Mouse (Mus musculus) right cerebral cortex, adult 2 months (tissue): Measurements from ENCODE around the gene Pip5k1c.
A peak's percentile ranks its signal among the peaks of the same experiment; 100 is the strongest.

Experiments used
- DNase-seq, 2 experiments: peaks; one replicate each; pipeline ENCODE4 v3.0.0; 2021 to 2022; ENCODE audit warnings: low spot score in 2 of 2

Gene Pip5k1c

DNA sequence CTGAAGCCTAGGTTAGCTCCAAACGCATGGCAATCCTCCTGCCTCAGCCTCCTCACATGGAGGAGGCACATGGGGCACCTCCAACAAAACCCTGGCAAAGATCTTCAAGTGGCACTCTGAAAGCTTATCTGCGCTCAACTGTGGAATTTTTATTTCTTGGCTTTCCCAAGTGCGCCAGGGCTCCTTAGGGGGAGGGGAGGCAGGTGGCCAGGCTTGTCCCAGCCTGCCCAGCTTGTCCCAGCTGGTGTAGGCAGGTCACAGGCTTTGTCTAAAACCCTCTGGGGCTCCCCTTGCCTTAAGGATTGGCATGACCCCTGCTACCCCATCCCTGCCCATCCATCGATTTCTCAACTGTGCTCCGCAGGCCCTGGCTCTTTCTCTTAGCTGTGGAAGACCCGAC, 8.6 kb upstream of the Pip5k1c start:
- no peak for DNase-seq

DNA sequence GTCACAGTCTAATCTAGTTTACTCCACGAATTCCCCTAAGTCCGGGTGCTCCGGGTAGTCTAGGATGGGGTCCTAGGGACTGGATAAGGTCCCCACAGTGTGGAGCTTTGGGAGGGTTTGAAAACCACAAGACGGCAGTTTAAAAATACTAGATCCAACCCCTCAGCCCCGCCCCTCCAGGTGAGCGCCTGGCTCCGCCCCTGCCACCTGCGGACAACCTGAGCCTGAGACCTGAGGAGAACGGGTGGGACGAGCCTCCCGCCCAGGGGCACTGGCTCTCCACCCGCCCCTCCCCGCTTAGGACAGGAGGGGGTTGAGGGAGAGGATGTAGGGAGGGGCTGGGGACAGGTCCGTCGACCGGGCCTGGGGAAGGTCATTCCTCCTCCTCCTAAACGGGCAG, 8.0 kb upstream of the Pip5k1c start:
- DNase-seq, result no peak

DNA sequence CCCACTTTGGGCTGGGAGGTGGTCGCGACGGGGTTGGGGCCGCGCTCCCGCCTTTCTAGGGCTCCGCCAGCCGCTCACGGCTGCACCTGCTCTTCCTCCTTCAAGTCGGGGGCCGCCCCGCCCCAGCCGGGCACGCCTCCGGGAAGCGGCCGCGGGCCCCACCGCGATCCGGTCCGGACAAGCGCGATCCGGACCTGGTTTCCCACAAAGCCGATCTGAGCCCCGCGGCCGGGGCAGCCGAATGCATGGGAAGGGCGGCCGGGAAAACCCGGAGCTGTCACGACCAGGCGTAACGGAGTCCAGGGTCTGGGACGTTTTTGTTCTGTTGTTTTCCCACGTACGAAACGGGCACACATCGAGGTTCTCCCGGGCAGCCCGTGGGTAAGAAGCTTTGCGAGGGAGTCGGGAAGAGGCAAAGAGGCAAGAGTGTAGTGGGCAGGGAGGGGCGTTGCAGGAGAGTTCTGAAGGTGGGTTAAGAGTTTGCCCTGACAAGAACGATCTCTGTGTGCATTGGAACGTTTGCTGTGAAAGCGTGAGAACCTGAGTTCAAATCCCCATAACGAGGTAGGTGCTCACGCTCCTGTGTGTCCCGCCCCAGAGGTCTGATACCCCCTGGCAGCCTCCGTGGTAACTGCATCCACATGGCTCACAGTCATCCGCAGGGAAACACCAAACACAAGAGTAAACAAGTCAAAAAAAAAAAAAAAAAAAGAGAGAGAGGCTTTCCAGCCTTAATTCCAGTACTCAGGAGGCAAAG, 6.9 kb upstream of the Pip5k1c start:
- peak; percentile 78 to 82 for DNase-seq

DNA sequence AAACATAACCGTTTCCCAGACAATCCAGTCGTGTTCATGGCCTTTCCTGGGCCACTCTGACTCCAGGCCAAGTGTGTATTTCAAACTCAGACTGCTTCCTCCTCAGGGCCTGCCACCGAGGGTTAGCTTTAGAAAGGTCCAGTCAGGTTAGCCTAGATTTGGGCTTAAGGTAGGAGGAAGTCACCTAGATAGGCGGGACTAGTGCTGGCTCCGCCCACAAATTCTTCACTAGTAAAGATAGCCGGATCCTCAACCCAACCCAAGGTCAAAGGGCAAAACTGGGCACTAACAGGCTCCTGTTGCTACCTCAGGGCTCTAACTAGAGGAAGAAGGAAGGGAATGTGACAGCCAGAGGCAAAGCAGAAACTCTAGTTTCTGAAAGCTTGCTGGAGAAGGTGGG, 6.2 kb upstream of the Pip5k1c start:
- DNase-seq, result no peak

DNA sequence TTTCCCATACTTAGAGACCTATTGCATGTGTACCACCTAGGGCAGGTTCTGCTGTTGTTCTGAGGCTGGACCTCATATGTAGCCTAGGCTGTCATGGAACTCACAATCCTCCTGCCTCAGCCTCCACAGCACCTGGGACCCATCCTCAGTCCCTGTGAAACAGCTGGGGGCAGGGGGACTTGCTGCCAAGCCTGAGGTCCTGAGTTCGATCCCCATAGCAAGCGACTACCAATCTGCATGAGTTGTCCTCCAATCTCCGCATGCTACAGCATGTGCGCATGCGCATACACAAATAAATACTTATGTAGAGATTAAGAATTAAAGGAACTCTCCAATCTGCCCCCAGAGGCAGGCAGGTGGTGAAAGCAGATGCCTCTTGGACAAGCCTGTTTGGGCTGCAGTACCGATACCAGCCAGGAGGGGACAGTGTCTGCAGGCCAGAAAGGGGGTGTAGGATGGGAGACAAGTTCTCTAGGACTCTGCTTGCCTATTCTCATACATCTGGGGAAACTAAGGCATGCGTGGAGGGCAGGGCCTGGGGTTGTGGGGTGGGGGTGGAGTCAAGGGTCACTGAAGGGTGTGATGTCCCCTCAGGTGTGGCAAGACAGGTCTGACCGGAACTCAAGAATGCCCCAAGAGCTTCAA, 5.1 kb upstream of the Pip5k1c start:
- DNase-seq, result no peak

DNA sequence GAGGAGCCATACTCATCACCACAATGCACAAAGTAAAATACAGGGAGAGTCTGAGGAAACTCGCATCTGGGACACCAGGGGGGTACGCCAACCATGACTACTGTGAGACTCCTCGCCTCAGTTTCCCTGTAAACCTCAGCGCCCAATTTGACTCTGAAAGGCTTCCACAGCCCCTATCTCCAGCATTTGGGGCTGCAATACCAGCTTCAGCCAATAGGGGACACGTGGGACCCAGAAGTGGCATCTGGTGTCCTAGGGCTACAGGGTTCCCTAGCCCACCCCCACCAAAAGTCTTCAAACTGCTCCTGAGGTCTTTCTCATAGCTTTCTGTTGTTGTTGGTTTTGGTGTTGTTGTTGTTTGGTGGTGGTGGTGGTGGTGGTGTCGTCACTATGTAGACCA, 4.2 kb upstream of the Pip5k1c start:
- DNase-seq, result no peak

DNA sequence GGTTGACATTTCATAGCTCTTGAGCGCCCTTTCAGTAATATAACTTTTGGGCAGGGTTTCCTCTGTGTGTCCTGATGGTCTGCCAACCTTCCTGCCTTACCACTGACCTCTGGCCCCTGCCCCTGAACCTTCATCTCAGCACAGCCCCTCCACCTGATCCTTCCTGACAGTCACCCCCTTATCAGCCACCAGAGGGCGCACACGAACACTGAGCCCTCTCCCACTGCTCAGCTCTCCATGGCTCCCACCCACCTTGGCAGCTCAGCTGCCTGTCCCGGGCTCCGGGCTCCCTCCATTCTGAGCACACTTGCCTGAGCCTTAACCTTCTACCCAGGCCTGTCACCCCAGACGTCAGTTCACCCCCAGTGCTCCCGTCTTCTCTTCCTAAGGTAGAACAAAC, 3.5 kb upstream of the Pip5k1c start:
- DNase-seq, result peak in 1 of 2 experiments; percentile 69

GRCm38 (mm10) chr10:81289811-81290210, 3.0 kb upstream of the Pip5k1c start:
- DNase-seq, result no peak

GRCm38 (mm10) chr10:81290698-81291460, 1.9 kb upstream of the Pip5k1c start:
- DNase-seq, result no peak

DNA sequence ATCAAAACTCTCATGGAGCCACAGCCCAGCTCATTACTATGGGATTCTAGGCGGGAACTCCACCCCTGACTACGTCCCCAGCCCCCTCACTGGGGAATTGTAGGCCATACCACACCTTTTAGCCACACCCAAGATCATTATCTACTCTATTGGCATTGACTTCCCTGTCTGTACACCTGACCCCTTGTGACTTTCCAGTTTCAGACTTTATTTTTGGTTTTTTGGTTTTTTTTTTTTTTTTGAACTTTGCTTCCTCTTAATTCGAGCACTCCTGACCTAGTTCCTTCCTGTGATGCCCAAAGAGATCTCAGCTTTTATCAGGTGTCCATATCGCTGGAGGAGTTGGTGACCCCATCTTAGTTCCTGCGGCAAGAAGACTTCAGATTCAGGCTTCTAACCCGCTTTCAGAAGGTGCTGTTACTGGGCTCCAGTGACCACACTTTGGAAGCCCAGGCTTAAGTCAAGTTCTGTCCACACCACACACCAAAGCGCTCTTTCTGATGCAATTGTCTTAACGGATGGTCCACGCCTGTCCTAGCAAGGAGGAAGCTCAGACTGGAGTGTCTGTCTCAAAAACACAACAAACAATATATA, 1.2 kb upstream of the Pip5k1c start, which contains the start of gene Tjp3:
Tjp3 (minus strand) TSS at position 71 of the 594 bp plus-strand sequence.
- DNase-seq, result no peak

GRCm38 (mm10) chr10:81293334-81294030, 719 bp downstream of the Pip5k1c start:
- no peak for DNase-seq

- DNase-seq, result no peak
These were observed 1.7 kb downstream of the Pip5k1c start for GRCm38 (mm10) chr10:81294442-81294841.

DNA sequence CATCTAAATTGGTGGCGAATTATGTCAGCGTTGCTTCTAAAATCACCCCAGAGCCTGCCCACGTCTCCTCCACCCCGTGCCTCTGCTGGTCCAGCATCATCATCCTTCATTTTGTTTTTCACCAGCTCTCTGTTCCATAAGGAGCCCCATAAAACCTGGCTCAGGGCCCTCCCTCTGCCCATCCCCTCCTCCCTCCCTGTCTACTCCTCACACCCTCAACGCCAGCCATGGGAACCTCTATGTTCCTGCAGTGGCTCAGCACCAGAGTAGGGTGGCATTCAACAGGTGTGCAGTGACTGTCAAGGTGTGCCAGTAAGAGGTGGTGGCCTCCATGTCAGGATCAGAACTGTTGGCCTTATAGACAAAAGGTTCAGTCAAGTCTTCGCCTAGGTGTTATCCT, 2.4 kb downstream of the Pip5k1c start:
- DNase-seq, result peak; percentile 66 to 71

- DNase-seq, result no peak
These were observed 4.5 kb downstream of the Pip5k1c start for GRCm38 (mm10) chr10:81297246-81297645.

DNA sequence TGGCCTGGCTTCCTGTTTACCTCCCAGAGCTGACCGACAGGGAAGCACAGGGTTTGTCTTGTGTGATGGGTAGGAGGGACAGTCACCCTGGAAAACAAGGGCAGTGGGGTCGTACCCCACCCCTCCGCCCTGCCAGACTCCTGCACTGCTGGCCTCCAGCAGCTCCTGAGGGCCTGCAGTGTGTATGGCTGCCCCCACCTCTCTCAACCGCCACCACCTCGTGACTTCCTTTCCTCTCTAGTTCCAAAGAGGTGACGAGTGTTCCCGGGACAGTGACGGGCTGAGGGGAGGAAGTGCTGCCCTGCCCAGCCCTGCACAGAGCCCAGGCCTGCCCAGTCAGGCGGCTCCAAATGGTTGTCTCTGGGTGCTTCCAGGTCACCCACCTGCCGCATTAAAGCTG, 5.1 kb downstream of the Pip5k1c start:
- no peak for DNase-seq

DNA sequence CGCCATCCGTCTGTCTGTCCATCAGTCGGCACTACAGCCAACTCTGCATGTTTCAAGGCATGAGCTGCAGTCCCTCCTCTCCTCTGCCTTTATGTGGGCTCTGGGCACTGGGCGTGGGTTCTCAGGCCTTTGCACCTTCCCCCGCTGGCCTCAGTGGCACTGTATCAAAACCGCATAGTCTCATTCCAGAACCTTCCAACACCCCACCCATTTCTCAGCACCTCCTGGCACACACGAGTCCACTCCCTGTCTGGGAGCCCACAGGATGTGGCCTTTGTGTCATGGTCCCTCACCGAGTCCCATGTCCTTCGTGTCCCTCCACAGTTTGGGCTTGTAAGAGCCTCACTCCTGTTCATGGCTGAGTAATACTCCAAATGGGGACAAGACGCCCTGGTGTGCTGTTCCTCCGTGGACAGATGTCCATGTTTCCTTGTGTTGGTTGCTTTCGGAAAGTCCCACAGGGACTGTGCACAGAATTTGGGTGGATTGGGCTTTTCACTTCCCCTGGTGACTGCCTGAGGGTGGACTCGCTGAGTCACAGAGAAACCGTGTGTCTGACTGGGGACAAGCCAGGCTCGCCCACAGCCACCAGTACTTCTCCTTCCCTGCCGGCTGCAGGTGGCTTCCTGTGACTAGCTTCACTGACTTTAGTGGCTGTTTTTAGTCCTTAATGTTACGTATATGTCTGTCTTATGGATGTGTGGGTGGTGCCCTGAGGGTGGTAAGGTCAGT, 5.8 kb downstream of the Pip5k1c start:
- peak; percentile 74 to 77 for DNase-seq

DNA sequence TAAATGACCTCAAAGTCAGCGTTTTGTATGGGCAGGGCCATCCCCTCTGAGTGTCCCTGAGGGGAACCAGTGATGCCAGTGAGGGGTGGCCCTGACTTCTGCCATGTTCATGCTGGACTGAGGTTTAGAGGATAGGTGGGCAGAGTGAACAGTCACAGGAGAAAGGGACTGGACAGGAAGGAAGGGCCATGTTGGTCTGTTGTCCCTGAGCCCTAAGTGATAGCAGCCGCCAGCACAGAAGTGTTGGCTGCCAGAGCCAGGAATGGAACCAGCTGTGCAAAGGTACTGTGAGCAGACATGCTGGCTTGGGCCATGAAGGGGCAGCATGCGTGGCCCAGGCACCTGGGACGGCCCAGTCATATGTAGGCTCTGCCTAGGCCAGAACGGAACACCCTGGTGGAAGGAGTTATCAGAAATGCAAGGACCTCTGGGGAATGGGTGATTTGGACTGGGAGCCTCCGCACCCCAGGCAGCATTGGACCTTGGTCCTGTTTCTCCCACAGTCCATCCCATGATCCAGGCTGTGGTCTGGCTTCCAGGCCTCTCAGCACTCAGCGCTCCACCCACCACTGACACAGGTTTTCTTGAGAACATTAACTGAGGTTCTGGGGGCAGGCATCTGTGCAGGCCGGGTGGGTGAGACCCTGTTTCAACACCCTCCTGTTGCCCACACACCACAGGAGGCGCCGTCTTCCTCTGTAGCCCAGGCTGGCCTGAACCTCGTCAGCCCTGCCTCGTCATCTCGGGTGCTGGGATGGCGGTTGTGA, 7.0 kb downstream of the Pip5k1c start:
- DNase-seq, result no peak

DNA sequence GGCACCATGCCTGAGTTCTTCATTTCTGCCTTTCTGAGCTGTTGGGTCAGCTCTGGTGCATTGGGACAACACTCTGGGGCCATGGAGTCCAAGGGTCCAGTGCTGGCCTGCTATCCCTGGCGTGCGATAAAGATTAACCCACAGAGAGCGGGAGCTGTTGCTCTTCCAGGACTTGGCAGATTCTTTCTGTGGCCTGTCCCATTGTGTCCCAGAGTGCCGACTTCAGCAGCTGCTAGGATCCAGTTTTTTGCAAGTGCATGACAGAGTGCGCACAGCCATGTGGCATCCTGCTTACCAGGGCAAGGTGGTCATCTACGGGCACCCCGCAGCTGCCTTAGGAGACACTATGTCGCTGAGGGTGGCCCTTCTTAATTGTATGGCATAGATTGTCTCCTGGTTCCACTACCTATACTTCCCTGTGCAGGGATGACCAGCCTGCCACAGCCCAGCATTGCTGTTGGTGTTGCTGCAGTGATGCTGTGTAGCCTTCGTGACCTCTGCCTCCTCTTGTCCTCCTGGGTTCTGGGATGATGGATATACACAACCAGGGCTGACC, 7.7 kb downstream of the Pip5k1c start:
- no peak for DNase-seq

- DNase-seq, result no peak
These were observed 8.6 kb downstream of the Pip5k1c start for GRCm38 (mm10) chr10:81301321-81301720.

GRCm38 (mm10) chr10:81302288-81302687, 9.5 kb downstream of the Pip5k1c start:
- no peak for DNase-seq
